Mouse (Mus musculus): ENCODE measurements around the gene Olfr916. TPM values are rescaled to one million over a fixed set of nuclear protein-coding genes. Genes with fewer than 3 reads are reported as not detected.

The Olfr916 gene
- not detected for polyA plus RNA-seq (2014; fragmentation: Illumina TruSeq; extraction: RNeasy Lipid Tissue Mini Kit (QIAGEN cat#74804); ENCODE audit: low read depth, low replicate concordance)

DNA sequence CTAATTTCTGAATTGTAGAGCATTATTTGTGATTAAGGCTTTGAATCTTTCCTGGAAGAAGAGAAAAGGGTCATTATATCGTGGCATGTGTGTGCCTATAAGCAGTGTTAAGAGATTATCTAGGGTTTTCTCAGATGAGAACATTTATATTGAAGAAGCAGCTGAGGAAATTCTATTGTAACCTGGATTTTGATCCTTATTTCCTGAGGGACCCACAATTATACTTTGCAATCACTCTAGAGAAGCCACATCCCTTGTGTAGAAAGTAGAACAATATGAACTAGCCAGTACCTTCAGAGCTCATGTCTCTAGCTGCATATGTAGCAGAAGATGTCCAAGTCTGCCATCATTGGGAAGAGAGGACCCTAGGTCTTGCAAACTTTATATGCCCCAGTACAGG, at the start of gene Olfr916:
TSS of gene Olfr916 (minus strand) at position 101 of the 400 bp plus-strand sequence.

GRCm38 (mm10) chr9:38674501-38674900, 14.8 kb upstream of the Olfr916 start, which contains the start of gene Olfr918:
TSS of gene Olfr918 (minus strand) at chr9:38674601.

DNA sequence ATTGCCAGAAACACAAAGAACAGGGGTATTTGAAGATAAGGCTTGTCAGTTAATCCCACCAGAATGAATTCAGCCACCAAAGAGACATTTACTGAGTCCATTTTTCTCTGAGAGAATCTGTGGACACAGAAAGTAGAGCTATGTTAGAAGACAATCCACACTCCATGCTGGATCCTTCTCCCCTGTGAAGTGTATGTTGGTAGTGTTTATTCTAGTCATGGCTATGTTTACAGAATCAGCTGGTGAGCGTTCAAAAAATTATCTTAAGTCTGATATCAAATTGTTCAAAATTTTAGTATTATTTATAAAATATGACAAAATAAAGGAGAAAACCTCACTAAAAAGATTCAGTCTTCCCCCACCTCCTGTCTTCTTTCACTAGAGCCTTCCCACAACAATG, 6.1 kb upstream of the Olfr916 start, which contains the start of gene Olfr917:
TSS of gene Olfr917 (minus strand) at position 101 of the 400 bp plus-strand sequence.

Other genes starting within 250 kb of the Olfr916 start
- not detected for gene Olfr901, start 230.4 kb downstream of the Olfr916 start, polyA plus RNA-seq (2014; fragmentation: Illumina TruSeq; extraction: RNeasy Lipid Tissue Mini Kit (QIAGEN cat#74804); ENCODE audit: low read depth, low replicate concordance)
- gene Olfr902, start 212.2 kb downstream of the Olfr916 start, polyA plus RNA-seq (2014; fragmentation: Illumina TruSeq; extraction: RNeasy Lipid Tissue Mini Kit (QIAGEN cat#74804); ENCODE audit: low read depth, low replicate concordance) = not detected
- not detected for gene Olfr904, start 196.7 kb downstream of the Olfr916 start, polyA plus RNA-seq (2014; fragmentation: Illumina TruSeq; extraction: RNeasy Lipid Tissue Mini Kit (QIAGEN cat#74804); ENCODE audit: low read depth, low replicate concordance)
- gene Olfr905, start 188.8 kb downstream of the Olfr916 start, polyA plus RNA-seq (2014; fragmentation: Illumina TruSeq; extraction: RNeasy Lipid Tissue Mini Kit (QIAGEN cat#74804); ENCODE audit: low read depth, low replicate concordance) = not detected
- not detected for gene Olfr906, start 172.8 kb downstream of the Olfr916 start, polyA plus RNA-seq (2014; fragmentation: Illumina TruSeq; extraction: RNeasy Lipid Tissue Mini Kit (QIAGEN cat#74804); ENCODE audit: low read depth, low replicate concordance)
- not detected for gene Olfr907, start 164.1 kb downstream of the Olfr916 start, polyA plus RNA-seq (2014; fragmentation: Illumina TruSeq; extraction: RNeasy Lipid Tissue Mini Kit (QIAGEN cat#74804); ENCODE audit: low read depth, low replicate concordance)
- not detected for gene Olfr911-ps1, start 138.3 kb downstream of the Olfr916 start, polyA plus RNA-seq (2014; fragmentation: Illumina TruSeq; extraction: RNeasy Lipid Tissue Mini Kit (QIAGEN cat#74804); ENCODE audit: low read depth, low replicate concordance)
- not detected for gene Olfr910, start 122.0 kb downstream of the Olfr916 start, polyA plus RNA-seq (2014; fragmentation: Illumina TruSeq; extraction: RNeasy Lipid Tissue Mini Kit (QIAGEN cat#74804); ENCODE audit: low read depth, low replicate concordance)
- gene Olfr912, start 79.7 kb downstream of the Olfr916 start, polyA plus RNA-seq (2014; fragmentation: Illumina TruSeq; extraction: RNeasy Lipid Tissue Mini Kit (QIAGEN cat#74804); ENCODE audit: low read depth, low replicate concordance) = not detected
- not detected for gene Olfr913, start 67.1 kb downstream of the Olfr916 start, polyA plus RNA-seq (2014; fragmentation: Illumina TruSeq; extraction: RNeasy Lipid Tissue Mini Kit (QIAGEN cat#74804); ENCODE audit: low read depth, low replicate concordance)
- not detected for gene Olfr914, start 54.8 kb downstream of the Olfr916 start, polyA plus RNA-seq (2014; fragmentation: Illumina TruSeq; extraction: RNeasy Lipid Tissue Mini Kit (QIAGEN cat#74804); ENCODE audit: low read depth, low replicate concordance)
- not detected for gene Olfr917, start 6.0 kb upstream of the Olfr916 start, polyA plus RNA-seq (2014; fragmentation: Illumina TruSeq; extraction: RNeasy Lipid Tissue Mini Kit (QIAGEN cat#74804); ENCODE audit: low read depth, low replicate concordance)
- not detected for gene Olfr918, start 14.7 kb upstream of the Olfr916 start, polyA plus RNA-seq (2014; fragmentation: Illumina TruSeq; extraction: RNeasy Lipid Tissue Mini Kit (QIAGEN cat#74804); ENCODE audit: low read depth, low replicate concordance)
- not detected for gene Olfr919, start 43.8 kb upstream of the Olfr916 start, polyA plus RNA-seq (2014; fragmentation: Illumina TruSeq; extraction: RNeasy Lipid Tissue Mini Kit (QIAGEN cat#74804); ENCODE audit: low read depth, low replicate concordance)
- gene Vwa5a, start 58.4 kb upstream of the Olfr916 start, polyA plus RNA-seq (2014; fragmentation: Illumina TruSeq; extraction: RNeasy Lipid Tissue Mini Kit (QIAGEN cat#74804); ENCODE audit: low read depth, low replicate concordance) = 27.9 TPM
- 0.24 TPM for gene Olfr920, start 92.4 kb upstream of the Olfr916 start, polyA plus RNA-seq (2014; fragmentation: Illumina TruSeq; extraction: RNeasy Lipid Tissue Mini Kit (QIAGEN cat#74804); ENCODE audit: low read depth, low replicate concordance)
- gene Olfr921, start 113.2 kb upstream of the Olfr916 start, polyA plus RNA-seq (2014; fragmentation: Illumina TruSeq; extraction: RNeasy Lipid Tissue Mini Kit (QIAGEN cat#74804); ENCODE audit: low read depth, low replicate concordance) = not detected
- gene Olfr922, start 154.7 kb upstream of the Olfr916 start, polyA plus RNA-seq (2014; fragmentation: Illumina TruSeq; extraction: RNeasy Lipid Tissue Mini Kit (QIAGEN cat#74804); ENCODE audit: low read depth, low replicate concordance) = not detected
- not detected for gene Olfr923, start 166.7 kb upstream of the Olfr916 start, polyA plus RNA-seq (2014; fragmentation: Illumina TruSeq; extraction: RNeasy Lipid Tissue Mini Kit (QIAGEN cat#74804); ENCODE audit: low read depth, low replicate concordance)
- not detected for gene Olfr924, start 184.6 kb upstream of the Olfr916 start, polyA plus RNA-seq (2014; fragmentation: Illumina TruSeq; extraction: RNeasy Lipid Tissue Mini Kit (QIAGEN cat#74804); ENCODE audit: low read depth, low replicate concordance)
- gene Olfr26, start 195.2 kb upstream of the Olfr916 start, polyA plus RNA-seq (2014; fragmentation: Illumina TruSeq; extraction: RNeasy Lipid Tissue Mini Kit (QIAGEN cat#74804); ENCODE audit: low read depth, low replicate concordance) = not detected
- gene Olfr926, start 217.3 kb upstream of the Olfr916 start, polyA plus RNA-seq (2014; fragmentation: Illumina TruSeq; extraction: RNeasy Lipid Tissue Mini Kit (QIAGEN cat#74804); ENCODE audit: low read depth, low replicate concordance) = not detected

All from heart, adult 10 weeks (tissue).